Mouse (Mus musculus) kidney, postnatal 36 days (tissue): Measurements from ENCODE around the gene Sdad1.
"Not testable (repeated sequence)": the region's sequence is repeated elsewhere in the genome, so short reads cannot be mapped to it uniquely, and the experiment has no call there.

Source experiments
- DNase-seq, 2 experiments: peaks; one replicate each; pipeline ENCODE4 v3.0.0; 2021 to 2022; ENCODE audit warnings: mixed read lengths in 2 of 2

Gene Sdad1

DNA sequence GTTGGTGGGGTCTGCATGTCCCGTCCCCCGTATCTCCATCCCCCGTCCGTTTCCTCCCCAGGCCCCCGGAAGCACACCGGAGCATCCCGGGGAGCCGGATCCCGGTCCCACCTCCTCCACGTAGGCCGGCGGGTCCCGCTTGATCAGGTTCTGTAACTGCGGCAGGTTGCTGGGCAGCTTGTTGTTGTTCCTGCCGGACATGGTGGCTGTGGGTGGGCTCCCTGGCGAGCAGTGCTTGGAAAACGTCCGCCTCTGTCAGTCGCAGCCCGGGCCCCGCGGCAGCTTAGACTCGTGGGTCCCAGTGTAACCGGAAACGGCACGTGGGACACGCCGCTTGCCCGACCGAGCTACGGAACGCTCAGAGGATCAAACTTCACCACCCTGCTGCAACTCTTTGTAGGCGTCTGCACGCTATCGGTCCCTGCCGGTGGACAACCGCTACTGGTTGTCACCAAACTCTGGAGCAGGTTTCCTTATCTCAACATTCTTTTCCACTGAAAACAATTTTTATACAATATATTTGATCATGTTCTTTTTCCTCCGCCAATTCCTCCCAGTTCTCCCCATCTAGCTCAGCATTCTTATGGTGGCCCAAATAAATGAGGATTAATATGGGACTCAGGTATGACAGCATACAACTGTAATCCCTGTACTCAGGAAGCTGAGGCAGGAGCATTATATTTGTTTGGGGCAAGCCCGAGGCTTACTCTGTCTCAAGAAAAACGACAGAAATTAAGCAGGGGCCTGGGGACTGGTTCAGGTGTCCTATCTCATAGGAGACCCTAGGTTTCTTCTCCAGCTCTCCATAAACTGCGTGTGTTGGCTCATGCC, at the start of gene Sdad1:
Sdad1 (minus strand) TSS at position 799 of the 831 bp plus-strand sequence.
- DNase-seq: peak; percentile 95 to 96

DNA sequence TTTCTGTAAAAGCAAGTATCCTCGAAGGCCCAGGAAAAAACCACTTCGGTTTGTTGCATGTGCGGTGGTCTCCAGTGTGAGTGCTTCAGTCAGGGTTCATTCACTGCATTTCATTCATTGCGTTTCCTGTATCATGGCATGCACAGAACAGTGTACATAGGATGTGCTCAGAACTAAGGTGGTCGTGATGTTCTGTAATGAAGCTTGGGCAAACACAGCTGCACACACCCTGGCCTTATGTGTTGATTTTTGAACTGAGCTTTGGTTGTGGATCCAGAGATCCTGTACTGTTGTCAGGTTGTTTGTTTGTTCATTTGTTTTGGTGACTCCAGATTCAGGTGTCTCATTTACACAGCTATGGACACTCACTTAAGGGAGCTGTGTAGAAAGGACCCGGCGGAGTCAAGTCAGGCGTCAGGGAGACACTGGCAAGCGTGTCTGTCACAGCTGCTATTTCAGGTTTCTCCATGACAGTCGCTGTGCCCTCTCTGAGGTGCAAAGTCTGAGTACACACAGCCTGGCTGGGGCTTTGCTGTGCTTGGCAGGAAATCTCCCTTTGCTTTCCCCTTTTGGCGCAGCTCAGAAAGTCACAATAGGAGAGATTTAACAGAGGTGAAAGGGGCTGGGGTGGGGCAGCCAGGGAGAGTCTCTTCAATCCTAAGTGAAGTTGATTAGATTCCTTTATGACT, 48.6 kb upstream of the Sdad1 start:
- peak in 1 of 2 experiments; percentile 39 for DNase-seq

DNA sequence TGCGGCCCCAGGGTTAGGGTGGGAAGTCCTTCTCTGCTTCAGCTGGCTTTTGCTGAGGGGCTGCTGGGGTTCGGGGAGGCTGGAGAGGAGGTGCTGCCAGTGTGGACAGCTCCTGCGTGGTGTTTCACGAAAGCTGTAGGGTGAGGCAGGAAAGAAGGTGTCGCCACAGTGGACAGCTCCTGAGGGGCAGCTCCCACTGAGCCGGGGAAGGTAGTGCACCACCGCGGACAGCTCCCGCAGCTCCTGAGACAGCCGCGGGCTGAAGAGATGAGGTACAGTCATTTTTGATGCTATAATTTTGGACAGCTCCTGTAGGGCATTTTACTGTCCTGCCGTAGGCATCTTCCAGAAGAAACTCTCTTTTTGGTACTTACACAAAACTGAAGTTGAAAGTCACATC, 47.8 kb upstream of the Sdad1 start:
- DNase-seq: peak in 1 of 2 experiments; percentile 44

DNA sequence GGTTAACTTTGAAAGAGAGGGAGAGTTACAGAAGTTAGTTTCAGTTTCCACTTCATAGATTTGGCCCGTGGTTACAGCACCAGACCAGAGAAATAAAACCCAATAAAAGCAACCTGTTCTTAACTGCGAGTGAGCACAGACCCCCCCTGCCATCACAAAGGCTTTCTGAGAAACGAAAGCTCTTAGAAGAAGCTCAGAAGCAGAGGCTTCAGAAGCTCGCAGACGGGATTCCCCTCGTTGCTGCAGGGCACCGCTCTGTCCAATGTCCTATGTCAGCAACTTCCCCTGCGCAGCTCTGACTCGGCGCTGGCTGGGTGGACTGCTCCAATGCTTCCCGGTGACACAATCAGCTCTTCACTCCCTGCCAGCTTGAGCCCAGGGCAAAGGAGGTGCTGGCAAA, 43.2 kb upstream of the Sdad1 start:
- peak; percentile 51 to 72 for DNase-seq

DNA sequence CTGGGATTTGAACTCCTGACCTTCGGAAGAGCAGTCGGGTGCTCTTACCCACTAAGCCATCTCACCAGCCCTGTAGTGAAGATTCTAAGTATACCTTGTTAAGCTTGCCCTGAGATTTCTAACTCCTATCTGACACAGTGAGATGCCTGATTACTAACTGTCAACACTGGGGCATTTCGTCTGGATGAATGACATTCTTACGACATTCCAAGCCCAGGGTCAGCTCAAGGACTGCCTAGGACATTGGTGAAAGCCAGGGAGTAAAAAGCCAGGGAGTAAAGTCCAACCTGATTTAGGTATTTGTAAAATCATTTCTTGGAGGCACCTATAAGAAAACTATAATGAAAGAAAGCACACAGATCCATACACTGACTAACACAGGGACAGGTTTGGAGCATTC, 42.4 kb upstream of the Sdad1 start:
- DNase-seq: not testable (repeated sequence)

DNA sequence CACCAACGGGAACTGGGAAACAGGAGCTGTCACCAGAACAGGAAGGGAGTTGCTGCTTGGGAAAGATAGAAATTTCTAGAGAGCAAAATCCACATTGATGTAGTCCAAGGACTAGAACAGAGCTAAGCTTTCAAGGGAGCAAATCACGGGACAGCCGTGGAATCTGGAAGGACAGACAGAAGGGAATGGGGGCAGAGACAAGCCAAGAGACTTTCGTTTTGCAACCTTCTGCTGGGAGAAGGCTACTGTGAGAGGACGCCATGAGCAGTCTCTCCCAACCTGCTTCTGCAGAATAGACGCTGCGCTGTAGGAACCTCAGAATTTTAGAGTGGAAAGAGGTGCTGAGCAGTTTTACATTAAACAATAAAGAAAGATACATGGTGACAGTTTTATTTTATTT, 39.5 kb upstream of the Sdad1 start:
- DNase-seq: no peak

DNA sequence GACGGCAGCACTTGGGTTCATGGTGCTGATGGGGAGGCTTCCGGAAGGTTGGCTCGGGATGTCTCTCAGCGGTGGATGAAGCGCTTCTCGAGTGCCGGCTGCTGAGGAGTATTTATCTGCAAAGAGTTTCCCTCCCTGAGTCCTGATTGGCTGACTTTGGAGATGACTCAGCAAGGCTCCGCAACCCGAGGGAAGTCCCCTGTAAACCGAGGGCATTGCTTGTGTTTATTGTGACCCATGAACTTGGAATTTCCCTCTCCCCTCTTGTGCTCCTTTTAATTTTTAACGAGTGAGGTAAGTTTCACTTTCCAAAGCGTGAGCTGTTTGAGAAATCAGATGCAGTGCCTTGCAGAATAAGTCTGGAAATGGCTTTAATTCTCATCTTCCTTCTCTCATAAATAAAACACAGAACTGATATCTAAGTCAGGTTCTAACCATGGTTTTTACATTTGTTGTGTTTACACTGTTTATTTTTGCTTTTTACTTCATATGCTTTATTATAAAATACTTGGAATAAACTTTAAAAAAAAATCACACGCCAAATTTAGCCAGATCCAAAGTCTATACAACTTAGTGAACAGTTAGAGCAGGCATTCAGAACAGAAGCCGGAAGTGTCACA, 38.6 kb upstream of the Sdad1 start, which contains the start of gene Cxcl10:
Cxcl10 (minus strand) TSS at position 96 of the 620 bp plus-strand sequence.
- peak; percentile 78 to 87 for DNase-seq

DNA sequence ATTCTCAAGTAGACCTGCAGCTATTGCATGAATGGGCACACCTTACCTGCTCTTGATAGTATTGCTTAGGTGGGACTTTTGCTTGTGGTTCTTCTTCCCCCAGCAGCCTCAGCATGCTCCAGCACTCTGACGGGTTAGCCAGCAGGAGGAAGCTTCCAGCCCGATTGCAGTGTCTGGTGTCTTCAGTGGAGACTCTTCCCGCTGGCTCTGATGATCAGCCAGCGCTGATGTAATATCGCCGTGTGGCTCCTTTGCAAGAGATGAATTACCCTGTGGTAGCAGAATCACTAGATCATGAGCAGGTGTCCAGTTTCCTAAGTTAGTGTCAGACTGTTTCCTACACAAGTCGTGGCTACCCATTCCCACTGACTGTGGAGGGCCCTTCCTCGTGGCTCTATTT, 34.7 kb upstream of the Sdad1 start:
- DNase-seq: no peak

DNA sequence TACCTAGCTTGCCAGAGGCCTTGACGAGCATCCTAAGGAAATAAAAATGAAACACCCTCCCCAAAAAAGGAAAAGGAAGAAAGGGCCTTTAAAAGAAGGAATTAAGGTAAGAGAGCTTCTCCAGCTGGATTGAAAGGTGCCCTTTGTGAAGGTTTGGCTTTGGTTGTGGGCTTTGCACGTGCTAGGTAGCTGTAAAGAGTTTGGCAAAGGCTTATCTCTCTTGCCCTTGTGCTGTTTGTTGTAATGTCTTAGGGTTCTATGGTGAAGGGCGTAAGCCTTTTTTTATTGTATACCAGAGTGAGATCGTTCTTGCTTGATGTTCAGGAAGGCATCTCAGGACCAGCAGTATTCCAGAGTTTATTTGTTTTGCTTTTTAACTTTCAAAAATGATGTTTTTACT, 30.3 kb upstream of the Sdad1 start:
- no peak for DNase-seq

DNA sequence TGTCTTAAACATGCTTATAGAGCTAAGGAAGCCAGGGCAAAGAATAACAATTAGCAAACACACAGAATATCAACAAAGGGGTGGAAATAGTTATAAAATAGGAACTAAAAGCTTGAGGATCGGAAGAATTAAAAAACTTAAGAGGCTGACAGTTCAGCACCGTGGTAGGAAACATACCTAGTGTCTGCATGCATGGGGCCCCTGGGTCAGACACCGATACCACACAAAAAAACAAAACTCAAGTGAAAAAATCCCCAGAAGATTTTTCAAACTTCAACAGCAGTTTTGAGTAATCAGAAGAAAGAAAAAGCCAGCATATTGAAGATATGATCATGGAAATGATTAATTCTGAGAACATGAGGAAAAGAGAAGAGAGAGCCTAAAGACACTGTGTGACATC, 26.5 kb upstream of the Sdad1 start:
- no peak for DNase-seq

DNA sequence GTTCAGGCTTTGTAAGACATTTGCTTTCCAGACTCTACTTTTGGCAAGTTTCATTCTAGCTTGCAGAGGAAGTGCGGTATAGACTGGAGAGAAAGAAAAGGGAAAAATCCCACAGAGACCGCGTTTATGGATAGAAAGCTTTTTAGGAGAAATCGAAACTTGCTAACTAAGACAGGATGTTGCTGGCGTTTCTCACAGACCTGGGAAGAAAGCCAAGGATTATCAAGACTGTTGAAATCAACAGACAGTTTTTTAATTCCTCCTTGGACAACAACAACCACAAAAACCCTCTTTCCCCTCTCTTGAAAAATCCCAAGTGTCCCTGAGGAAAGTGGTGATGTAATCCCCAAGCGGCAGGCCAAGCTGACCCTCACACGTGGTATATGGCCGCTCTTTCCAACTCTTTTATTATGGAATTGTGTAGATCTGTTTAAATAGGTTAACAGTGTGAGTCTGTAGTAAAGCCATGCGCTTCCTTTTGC, 22.1 kb upstream of the Sdad1 start:
- DNase-seq: peak; percentile 43 to 69

DNA sequence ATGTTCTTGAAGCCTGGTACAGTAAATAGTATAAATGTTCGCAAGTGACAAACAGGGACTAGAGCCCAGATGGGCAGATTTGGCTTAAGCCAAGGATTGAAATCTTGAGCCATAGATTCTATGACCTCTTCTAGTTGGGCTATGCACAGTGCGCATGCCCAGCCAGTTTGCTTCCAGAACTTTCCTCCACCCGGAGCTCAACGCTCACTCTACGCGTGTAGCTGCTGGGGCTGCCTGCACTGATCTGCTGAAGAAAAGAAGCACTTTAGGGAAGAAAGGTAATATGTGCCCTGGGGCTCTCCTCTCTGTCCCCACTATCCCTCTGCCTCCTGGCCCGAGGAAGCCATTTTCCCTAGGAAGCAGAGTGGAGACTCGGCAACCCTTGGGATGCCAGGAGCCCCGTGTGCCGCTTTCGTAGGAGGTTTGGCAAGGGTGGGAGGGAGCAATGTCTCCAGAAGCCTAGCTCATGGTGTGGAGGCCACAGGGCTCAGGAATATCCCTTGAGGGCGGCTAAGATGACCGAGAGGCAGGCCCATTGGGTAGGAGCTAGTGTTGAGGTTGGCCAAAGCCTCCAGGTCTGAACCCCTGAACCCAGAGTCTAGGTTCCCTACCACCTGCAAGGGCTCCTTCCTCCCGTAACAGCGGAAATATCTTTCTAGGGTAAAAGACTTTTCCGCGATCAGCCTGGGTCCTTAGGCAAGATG, 21.5 kb upstream of the Sdad1 start, which contains the start of gene Art3:
Art3 (plus strand) TSS at position 193 of the 704 bp plus-strand sequence.
- no peak for DNase-seq

DNA sequence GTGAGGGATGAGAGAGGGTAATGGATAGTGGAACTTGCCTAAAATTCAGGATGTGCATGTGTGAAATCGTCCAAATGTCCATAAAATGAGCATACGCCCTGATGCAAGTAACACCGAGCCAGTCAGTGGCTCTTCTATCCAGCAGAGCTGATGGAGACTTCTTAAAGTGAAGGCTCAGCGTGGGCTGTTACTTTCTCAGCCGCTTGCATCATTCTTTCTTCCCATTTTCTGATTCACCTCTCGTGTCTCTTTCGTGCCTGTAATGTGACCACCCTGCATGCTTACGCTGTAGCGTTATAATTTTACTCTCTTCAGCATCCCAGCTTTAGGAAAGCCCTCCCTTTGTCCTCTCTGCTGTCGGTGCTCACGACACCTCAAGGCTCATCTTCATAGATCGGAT, 20.8 kb upstream of the Sdad1 start:
- DNase-seq: no peak

DNA sequence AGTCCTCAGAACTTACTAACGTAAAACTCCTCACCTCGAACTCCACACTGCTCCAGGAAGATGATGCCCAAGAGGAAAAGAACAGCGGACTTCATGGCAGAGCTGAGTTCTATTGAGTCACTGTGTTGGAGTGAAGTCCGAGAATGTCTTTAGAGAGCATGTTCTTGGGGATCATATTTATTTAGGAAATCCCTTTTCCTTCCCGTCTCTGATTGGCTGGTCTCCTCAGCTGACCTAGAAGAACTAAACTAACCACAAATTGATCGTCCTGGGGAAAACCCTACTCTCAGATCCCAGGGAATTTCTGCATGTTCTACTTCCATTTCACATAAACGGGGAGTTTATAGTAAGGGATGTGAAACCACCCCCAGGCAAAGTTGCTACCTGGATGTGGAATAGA, 17.6 kb upstream of the Sdad1 start, which contains the start of gene Cxcl9:
Cxcl9 (minus strand) TSS at position 151 of the 400 bp plus-strand sequence.
- no peak for DNase-seq

DNA sequence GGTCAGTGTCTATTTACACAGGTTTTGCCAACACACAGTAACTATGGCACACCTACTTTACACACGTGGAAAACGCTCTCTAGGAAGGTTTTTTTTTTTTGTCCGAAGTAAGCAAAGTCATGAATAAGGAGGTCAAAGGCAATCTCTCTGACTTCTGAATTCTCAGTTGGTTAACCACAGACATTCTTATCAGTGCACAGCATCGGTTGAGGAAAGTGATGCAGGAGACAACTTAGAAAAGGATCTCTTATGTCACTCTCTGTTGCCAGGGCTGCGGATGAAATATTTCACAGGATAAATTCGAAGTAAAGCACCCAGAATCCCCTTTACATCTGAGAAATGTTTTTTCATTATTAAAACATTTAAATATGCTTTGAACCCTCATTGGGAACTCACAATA, 17.1 kb upstream of the Sdad1 start:
- DNase-seq: no peak

DNA sequence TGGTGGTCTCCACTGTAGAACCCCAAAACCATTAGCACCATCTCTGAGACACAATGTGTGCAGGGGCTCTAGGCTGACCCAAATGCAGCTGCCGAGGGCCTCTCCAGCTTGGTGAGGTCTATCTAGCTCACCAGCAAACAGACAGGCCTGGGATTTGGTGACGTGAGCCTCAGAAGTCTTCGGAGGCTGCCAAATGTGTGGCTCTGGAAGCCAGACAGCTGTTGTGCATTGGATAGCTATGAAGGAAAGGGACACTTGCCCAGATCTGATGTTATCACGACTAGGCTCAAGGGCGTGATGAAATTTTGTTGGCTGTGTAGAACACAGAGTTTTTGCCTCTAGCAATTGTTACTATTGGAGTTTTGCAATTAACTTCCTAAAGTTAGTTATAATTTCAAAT, 13.0 kb upstream of the Sdad1 start:
- DNase-seq: peak; percentile 46 to 55

DNA sequence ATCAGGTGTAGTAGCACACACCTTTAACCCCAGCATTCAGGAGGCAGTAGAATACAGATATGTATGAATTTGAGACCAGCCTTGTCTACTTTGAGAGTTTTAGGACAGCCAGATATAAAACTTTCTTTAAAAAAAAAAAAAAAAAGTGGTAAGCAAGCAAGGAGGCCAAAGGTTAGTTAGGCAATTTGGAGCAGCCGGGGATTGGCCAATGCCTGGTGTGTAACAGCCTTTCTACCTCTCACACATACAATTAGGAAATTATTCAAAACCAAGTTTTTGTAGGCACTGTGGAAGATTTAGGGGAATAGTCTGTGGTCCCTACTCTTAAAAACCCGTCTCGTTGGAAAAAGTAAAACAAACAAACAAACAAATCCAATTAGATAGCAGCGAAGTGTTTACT, 12.3 kb upstream of the Sdad1 start:
- no peak for DNase-seq

DNA sequence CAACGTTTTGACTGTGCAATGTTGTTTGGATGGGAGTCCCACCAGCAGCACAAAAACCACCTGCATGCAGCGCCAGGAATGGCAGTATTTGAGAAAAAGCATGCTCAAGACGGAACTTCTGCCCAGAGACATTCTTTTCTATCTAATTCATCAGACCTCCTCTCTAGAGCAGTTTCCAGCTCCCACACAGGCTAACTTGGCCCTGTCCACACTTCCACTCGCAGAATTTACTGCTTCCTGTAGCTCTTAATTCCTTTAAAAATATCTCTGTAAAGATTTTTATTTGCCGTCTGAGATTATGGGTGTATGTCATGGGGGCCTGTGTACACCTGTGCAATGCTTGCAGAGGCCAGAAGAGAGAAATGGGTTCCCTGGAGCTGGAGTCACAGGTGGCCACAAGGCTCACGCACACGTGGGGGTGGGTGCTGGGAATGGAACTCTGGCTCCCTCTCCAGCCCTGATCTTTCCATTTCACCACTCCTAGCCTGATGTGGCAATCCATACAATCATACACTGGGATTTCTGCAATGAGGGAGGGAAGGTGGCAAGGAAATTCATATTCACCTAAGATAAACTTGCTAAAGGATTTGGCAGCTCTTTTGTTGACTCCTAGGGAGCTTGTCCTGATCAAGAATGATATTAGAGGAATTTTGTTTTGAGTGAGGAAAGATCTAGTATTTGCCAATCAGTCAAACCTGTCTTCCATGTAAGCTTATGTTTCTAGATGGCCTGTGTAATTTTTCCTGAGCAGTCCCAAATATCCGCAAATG, 11.5 kb upstream of the Sdad1 start:
- no peak for DNase-seq

DNA sequence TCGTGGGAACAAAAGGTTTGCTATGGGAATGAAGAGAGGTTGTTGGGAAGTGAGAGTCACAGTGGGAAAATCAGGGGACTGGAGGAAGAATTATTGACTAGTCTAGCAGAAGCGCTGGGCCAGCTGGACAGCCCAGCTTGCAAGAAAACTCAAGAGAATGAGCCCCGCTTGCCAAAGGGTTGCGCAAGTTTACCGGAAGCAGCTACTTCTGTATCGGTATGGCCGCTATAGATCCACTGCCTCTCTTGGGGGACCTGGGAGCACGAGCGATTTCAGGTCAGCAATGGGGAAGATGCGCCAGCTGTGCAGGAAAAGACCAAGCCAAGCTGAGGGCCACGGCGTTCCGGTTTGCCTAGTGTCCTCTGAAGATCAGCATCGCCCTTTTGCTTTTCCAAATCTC, 8.3 kb upstream of the Sdad1 start:
- DNase-seq: no peak

DNA sequence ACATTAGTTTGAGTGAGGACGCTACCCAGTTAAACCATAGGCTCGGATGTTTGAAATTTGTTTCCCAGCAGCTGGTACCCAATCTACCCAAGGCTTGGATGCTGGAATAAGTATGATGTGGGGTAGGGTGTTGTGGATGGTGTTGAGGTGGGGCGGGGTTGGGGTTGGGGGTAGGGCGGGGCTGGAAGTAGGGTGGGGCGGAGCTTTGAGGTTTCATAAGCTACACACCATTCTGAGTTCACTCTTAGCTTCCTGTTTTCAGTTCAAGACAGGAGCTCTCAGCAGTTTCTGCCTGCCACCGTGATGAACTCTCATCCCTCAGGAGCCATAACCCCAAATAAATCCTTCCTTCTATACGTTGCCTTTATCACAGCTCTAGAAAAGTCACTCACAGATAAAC, 7.8 kb upstream of the Sdad1 start:
- no peak for DNase-seq

DNA sequence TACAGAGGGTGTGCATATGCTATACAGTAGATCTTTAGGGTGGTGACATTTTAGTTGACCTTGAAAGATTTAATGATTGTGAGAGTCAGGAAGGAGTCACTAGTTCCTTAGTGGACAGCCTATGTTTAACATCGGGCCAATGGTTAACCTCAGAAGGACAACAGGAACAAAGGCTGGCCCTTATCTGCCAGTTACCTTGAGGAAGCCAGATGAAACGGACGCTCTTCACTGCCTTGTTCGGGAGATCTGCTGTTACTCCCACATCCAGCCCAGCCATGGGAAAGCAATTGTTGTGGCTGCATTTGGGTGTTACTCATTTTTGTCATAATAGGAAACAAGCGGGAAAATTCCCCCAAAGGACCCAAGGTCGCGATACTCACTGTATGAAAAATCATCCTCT, 3.5 kb upstream of the Sdad1 start:
- DNase-seq: no peak
